Mouse (Mus musculus): ENCODE measurements around the gene Rccd1. TPM values are rescaled to one million over a fixed set of nuclear protein-coding genes. Genes with fewer than 3 reads are reported as not detected.

The Rccd1 gene
- total and polyA plus RNA-seq, 2 experiments from 2014 or later, result 3.1 to 7.6 TPM

DNA sequence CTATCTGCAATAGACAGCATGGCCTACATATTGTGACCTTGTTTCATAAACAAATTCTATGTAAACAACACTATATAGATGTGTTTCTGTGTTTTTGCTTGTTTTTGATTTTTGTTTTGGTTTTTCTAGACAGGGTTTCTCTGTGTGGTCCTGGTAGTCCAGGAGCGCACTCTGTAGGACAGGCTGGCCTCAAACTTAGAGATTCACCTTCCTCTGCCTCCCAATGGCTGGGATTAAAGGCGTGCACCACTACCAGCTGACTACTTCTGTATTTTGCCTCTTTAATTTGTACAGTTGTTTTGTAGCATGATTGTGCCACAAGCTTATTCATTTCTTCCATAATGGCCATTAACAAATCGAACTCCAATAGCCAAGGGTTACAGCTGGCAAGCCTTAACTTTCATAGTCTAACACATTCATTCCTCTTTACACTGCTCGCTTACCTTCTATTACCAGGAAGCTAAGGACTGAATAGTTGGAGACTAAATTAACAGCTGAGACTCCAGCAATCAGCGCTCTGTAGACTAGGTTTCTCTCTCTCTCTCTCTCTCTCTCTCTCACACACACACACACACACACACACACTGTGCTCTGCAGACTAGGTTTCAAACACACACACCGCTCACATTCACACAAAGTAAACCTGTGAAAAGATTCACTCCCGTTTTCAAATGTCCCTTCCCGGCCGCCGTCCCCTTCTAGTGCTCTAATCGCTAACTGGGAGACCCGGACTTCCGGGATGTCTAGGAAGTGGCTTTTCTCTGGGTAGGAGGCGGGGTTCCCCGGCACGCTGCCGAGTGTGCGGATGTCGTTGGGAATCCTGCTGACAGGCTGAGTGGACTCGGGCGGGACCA is 55.1 kb downstream of the Rccd1 start, which contains the start of gene Vps33b:
Vps33b (plus strand) TSS at position 753 of the 854 bp plus-strand sequence.
- H3K4me3 ChIP-seq (ENCODE audit: low read depth, low read length), result peak within 1 kb of the TSS; percentile 73
- H3K9ac ChIP-seq (replicated peaks; ENCODE audit: low read depth, low read length), result peak within 1 kb of the TSS; percentile 56
- peaks cover 23% of the 10 kb centered on the region for H3K4me1 ChIP-seq (ENCODE audit: control insufficient read depth, insufficient read depth)
- peak within 1 kb of the TSS; percentile 85 for H3K27ac ChIP-seq (ENCODE audit: low read depth)
- peaks cover 37% of the 10 kb centered on the region for H3K36me3 ChIP-seq (replicated peaks; ENCODE audit: control insufficient read depth, insufficient read depth, low read length)
- H3K9me3 ChIP-seq (replicated peaks; ENCODE audit: control insufficient read depth, low read length), result no peaks in the 10 kb centered on the region
- DNase-seq (ENCODE audit: low spot score) (peak; percentile 91), ATAC-seq (ENCODE audit: insufficient read depth, low read depth) (peak; percentile 90)
- TF ChIP-seq EP300 (IDR thresholded peaks at IDR 0.05; ENCODE audit: low read depth) (no peak), CTCF (IDR thresholded peaks at IDR 0.05; ENCODE audit: low read depth) (no peak)
- WGBS, result 4% methylated on average over 21 of the region's 21 CpGs
- H3K27me3 ChIP-seq (ENCODE audit: control insufficient read depth, insufficient read depth, low read length), result no peaks in the 10 kb centered on the region
- peak within 1 kb of the TSS; percentile 83 for H3K4me2 ChIP-seq (ENCODE audit: low read depth, low read length)

DNA sequence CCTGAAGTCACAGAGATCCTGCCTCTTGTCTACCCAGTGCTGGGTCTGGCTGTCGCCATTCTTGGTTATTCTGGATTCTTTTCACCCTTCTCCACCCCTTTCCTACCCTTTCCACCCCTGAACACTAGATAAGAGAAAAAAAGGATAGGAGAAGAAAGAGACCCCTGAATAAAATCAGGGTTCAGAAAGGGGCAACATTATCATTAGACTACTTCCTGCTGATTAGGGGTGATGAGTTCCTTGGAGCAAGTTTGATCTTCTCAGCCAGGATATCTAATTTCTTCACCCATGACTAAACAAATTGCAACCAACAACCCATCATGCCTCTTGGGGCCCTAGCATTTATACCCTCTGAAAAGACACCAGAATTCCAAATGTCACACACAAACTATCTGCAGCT is 56.5 kb downstream of the Rccd1 start:
- Histone ChIP-seq H3K4me2 (ENCODE audit: low read depth, low read length) (no peak overlapping the region), H3K9me3 (replicated peaks; ENCODE audit: control insufficient read depth, low read length) (no peaks in the 10 kb centered on the region), H3K4me1 (ENCODE audit: control insufficient read depth, insufficient read depth) (peaks cover 23% of the 10 kb centered on the region), H3K9ac (replicated peaks; ENCODE audit: low read depth, low read length) (no peak overlapping the region), H3K36me3 (replicated peaks; ENCODE audit: control insufficient read depth, insufficient read depth, low read length) (peaks cover 41% of the 10 kb centered on the region), H3K27me3 (ENCODE audit: control insufficient read depth, insufficient read depth, low read length) (no peaks in the 10 kb centered on the region), H3K27ac (ENCODE audit: low read depth) (no peak overlapping the region), H3K4me3 (ENCODE audit: low read depth, low read length) (no peak overlapping the region)
- no peak for DNase-seq (ENCODE audit: low spot score)
- ATAC-seq (ENCODE audit: insufficient read depth, low read depth), result no peak
- 55% methylated on average over 1 of the region's 1 CpGs for WGBS
- TF ChIP-seq CTCF (IDR thresholded peaks at IDR 0.05; ENCODE audit: low read depth), result no peak
- no peak for TF ChIP-seq EP300 (IDR thresholded peaks at IDR 0.05; ENCODE audit: low read depth)

DNA sequence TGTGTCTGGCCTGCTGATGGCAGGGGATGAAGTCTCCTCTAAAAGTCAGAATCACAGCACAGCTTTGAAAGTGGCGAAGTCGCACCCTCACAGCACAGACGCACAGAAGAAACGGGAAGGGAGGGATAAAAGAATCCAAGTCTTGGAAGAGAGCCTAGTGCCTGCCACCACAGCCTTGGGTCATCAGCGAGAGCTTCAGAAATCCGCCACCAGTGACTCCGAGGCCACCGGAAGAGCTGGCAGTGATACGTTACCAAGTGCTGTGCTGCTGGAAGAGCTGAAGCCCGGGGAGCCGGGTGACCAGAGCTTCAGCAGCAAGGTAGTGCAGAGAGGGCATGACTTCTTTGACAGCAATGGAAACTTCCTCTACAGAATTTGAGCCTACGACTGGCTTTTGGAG is 59.6 kb downstream of the Rccd1 start:
- Histone ChIP-seq H3K9ac (replicated peaks; ENCODE audit: low read depth, low read length) (no peak overlapping the region), H3K4me2 (ENCODE audit: low read depth, low read length) (no peak overlapping the region), H3K9me3 (replicated peaks; ENCODE audit: control insufficient read depth, low read length) (no peaks in the 10 kb centered on the region), H3K4me3 (ENCODE audit: low read depth, low read length) (no peak overlapping the region), H3K27me3 (ENCODE audit: control insufficient read depth, insufficient read depth, low read length) (peaks cover under 1% of the 10 kb centered on the region; the same call in 1 of the 2 replicates), H3K4me1 (ENCODE audit: control insufficient read depth, insufficient read depth) (peaks cover 16% of the 10 kb centered on the region), H3K27ac (ENCODE audit: low read depth) (no peak overlapping the region), H3K36me3 (replicated peaks; ENCODE audit: control insufficient read depth, insufficient read depth, low read length) (peaks cover 38% of the 10 kb centered on the region)
- 88% methylated on average over 12 of the region's 12 CpGs for WGBS
- DNase-seq (ENCODE audit: low spot score), result no peak
- TF ChIP-seq EP300 (IDR thresholded peaks at IDR 0.05; ENCODE audit: low read depth) (no peak), CTCF (IDR thresholded peaks at IDR 0.05; ENCODE audit: low read depth) (no peak)
- ATAC-seq (ENCODE audit: insufficient read depth, low read depth), result no peak

DNA sequence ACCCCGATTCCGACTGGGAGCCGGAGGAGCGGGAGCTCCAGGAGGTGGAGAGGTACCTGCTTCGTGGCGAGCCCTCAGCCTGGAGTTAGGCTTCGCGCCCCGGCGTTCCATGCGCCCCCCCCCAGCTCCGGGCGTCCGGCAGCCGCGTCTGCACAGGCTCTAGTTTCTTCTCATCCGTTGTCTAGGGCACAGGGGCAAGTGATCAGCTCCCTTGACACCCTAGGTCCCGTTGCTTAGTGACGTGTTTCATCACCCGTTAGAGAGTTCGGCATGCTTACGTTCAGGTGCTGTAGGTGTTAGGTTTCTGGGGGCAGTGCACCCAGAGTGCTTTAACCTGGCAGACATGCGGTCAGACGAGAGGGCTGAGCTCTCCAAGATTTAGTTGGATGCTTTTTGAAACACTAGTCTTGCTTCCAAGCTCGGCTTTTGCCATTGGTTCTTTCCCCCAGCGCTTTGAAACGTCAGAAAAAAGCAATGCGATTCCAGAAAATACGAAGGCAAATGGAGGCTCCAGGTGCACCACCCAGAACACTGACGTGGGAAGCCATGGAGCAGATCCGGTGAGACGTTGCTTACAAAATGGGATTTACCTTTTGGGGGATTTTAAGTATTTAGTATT is 62.8 kb downstream of the Rccd1 start:
- Histone ChIP-seq H3K36me3 (replicated peaks; ENCODE audit: control insufficient read depth, insufficient read depth, low read length) (peaks cover 33% of the 10 kb centered on the region), H3K27ac (ENCODE audit: low read depth) (peak overlapping the region; percentile 85), H3K27me3 (ENCODE audit: control insufficient read depth, insufficient read depth, low read length) (peaks cover 5% of the 10 kb centered on the region), H3K9me3 (replicated peaks; ENCODE audit: control insufficient read depth, low read length) (no peaks in the 10 kb centered on the region), H3K9ac (replicated peaks; ENCODE audit: low read depth, low read length) (peak overlapping the region; percentile 85), H3K4me1 (ENCODE audit: control insufficient read depth, insufficient read depth) (peaks cover 8% of the 10 kb centered on the region), H3K4me2 (ENCODE audit: low read depth, low read length) (peak overlapping the region; percentile 85), H3K4me3 (ENCODE audit: low read depth, low read length) (peak overlapping the region; percentile 80)
- ATAC-seq (ENCODE audit: insufficient read depth, low read depth) (no peak; the same call in 1 of the 2 replicates), DNase-seq (ENCODE audit: low spot score) (peak; percentile 17)
- TF ChIP-seq EP300 (IDR thresholded peaks at IDR 0.05; ENCODE audit: low read depth) (no peak), CTCF (IDR thresholded peaks at IDR 0.05; ENCODE audit: low read depth) (no peak)
- WGBS, result under 1% methylated on average over 32 of the region's 32 CpGs

DNA sequence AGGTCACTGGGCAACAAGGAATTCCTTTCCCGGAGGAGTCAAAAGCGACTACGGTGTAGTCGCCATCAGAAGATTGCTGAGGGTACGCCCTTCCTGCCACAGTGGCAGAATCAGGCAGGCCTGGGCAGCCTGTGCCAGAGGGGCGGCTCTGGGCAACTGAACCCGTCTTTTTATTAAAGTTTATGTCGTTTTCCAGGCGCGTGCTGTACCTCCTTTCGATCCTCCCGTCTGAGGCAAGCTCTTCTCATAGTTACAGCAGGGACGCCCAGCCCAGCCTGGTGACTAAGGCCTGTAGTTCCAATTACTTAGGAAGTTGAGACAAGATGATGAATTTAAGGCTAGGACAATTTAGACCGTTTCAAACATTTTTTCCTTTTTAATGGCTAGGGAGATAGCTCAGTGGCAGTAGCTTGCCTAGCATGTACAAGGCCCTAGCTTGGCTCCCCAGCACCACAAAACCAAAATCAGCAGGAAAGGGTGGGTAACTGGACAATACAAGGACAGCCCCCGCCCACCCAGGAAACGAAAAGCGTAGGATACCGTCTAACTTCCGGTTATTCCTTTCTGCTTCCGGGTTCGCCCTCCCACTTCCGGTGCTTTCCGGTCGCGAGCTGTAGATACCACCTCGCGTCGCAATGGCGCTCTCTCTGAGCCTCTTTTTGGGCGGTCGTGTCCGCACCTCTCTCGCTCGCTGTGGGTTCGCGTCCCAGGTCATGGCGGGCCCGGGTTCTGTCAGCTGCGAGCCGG is 63.5 kb downstream of the Rccd1 start, which contains the start of gene Ngrn:
Ngrn (plus strand) TSS at position 591 of the 747 bp plus-strand sequence.
- peak; percentile 29 for TF ChIP-seq CTCF (IDR thresholded peaks at IDR 0.05; ENCODE audit: low read depth)
- TF ChIP-seq EP300 (IDR thresholded peaks at IDR 0.05; ENCODE audit: low read depth), result 0 out of 2 replicates have a peak, but pooled peaks have one; percentile 61
- ATAC-seq (ENCODE audit: insufficient read depth, low read depth), result peak; percentile 94
- Histone ChIP-seq H3K4me2 (ENCODE audit: low read depth, low read length) (peak within 1 kb of the TSS; percentile 85), H3K9ac (replicated peaks; ENCODE audit: low read depth, low read length) (peak within 1 kb of the TSS; percentile 85), H3K27me3 (ENCODE audit: control insufficient read depth, insufficient read depth, low read length) (peaks cover 5% of the 10 kb centered on the region), H3K4me3 (ENCODE audit: low read depth, low read length) (peak within 1 kb of the TSS; percentile 80), H3K36me3 (replicated peaks; ENCODE audit: control insufficient read depth, insufficient read depth, low read length) (peaks cover 26% of the 10 kb centered on the region), H3K4me1 (ENCODE audit: control insufficient read depth, insufficient read depth) (peaks cover 8% of the 10 kb centered on the region), H3K9me3 (replicated peaks; ENCODE audit: control insufficient read depth, low read length) (no peaks in the 10 kb centered on the region), H3K27ac (ENCODE audit: low read depth) (peak within 1 kb of the TSS; percentile 85)
- 23% methylated on average over 40 of the region's 40 CpGs for WGBS
- peak; percentile 88 for DNase-seq (ENCODE audit: low spot score)
